Mouse (Mus musculus) embryonic facial prominence, embryonic 11.5 days (tissue): Measurements from ENCODE around the gene Nynrin. TPM values are rescaled to one million over a fixed set of nuclear protein-coding genes. Genes with fewer than 3 reads are reported as not detected.

ENCODE experiments used
- ATAC-seq: fragments of 200-750 bp; cut with Nextera tagmentation; replicated peaks from 2 replicates; pipeline ENCODE4 v1.8.0; 2017; ENCODE audit warnings: low read depth; ENCODE audit not compliant: insufficient number of reproducible peaks, low FRiP score, low TSS enrichment
- DNase-seq: peaks from one replicate; pipeline ENCODE4 v3.0.0-alpha.2; 2015; ENCODE audit warnings: low spot score
- H3K27ac ChIP-seq: fragments of 300-500 bp; sonication (generic); replicated peaks from 2 replicates; pipeline ENCODE4 v1.5.1; 2014; ENCODE audit warnings: mild to moderate bottlenecking, low read depth, low read length, control low read depth
- H3K27me3 ChIP-seq: fragments of 300-500 bp; sonication (generic); 2 replicates; pipeline ENCODE4 v1.6.1; 2014; ENCODE audit warnings: mild to moderate bottlenecking, low read length, moderate library complexity, mixed read lengths; ENCODE audit not compliant: control insufficient read depth, insufficient read depth
- H3K36me3 ChIP-seq: fragments of 300-500 bp; sonication (generic); replicated peaks from 2 replicates; pipeline ENCODE4 v1.6.1; 2014; ENCODE audit warnings: low read depth, mild to moderate bottlenecking, low read length, moderate library complexity, mixed read lengths; ENCODE audit not compliant: control insufficient read depth, insufficient read depth
- H3K4me1 ChIP-seq: fragments of 300-500 bp; sonication (generic); 2 replicates; pipeline ENCODE4 v1.6.1; 2014; ENCODE audit warnings: low read length, mixed read lengths; ENCODE audit not compliant: control insufficient read depth, insufficient read depth
- H3K4me2 ChIP-seq: fragments of 300-500 bp; sonication (generic); 2 replicates; pipeline ENCODE4 v1.6.1; 2014; ENCODE audit warnings: low read depth, mild to moderate bottlenecking, control low read depth, low read length, moderate library complexity
- H3K4me3 ChIP-seq: fragments of 300-500 bp; sonication (generic); 2 replicates; pipeline ENCODE4 v1.5.1; 2014; ENCODE audit warnings: low read depth, low read length, control low read depth
- H3K9ac ChIP-seq: fragments of 300-500 bp; sonication (generic); replicated peaks from 2 replicates; pipeline ENCODE4 v1.6.1; 2014; ENCODE audit warnings: mild to moderate bottlenecking, control low read depth, low read length
- H3K9me3 ChIP-seq: fragments of 300-500 bp; sonication (generic); replicated peaks from 2 replicates; pipeline ENCODE4 v1.6.1; 2016; ENCODE audit warnings: mild to moderate bottlenecking, low read length, inconsistent platforms, mixed read lengths; ENCODE audit not compliant: control insufficient read depth
- WGBS: fragments of 180-500 bp; shearing (Covaris S2); extraction: QIAGEN DNeasy Blood & Tissue Kit; methylation state at CpG from one replicate; pipeline ENCODE4 v1.1.7; 2014; 5-methylcytosine and 5-hydroxymethylcytosine counted together
- polyA plus RNA-seq: library from polyadenylated mRNA; unstranded; fragments of >200 nt; fragmentation: Nextera tagmentation; extraction: Ambion mirVana; gene quantifications from 2 replicates; pipeline ENCODE4 v1.2.1, GENCODE M21; 2014

Nynrin gene
- 13.6 and 19.4 TPM in 2 replicates for polyA plus RNA-seq

DNA sequence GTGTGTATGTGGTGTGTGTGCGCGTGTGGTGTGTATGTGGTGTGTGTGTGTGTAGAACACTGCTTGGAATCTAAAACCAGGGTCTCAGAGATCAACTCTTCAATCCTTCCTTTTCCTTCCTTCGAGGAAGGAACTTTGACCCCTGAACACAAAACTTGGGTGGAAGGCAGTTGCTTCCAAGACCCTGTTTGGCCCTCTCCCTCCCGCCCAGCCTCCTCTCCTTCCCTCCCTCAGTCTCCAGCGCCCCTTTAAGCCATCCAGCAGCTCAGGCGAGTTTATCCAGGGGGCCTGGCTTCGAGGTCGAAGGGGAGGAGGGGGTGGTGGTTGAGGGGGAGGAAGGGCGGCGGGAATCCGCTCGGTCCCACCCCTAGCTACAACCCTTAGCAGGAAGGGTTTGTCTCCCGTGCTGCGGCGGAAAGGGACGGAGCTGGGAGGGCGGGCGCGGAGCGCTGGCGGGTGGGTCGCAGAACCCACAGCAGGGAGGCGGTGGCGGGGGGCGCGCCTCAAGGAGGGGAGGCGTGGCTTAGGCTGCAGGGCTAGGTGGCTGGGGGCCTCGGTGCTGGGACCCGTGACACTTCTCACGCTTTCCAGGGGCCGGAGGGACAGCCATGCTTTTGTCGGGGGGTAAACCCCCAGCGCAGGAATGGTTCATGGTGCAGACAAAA is at the start of gene Nynrin:
Nynrin (plus strand) TSS at position 390 of the 665 bp plus-strand sequence.
- Histone ChIP-seq H3K4me2 (peak within 1 kb of the TSS; percentile 79), H3K36me3 (no peaks in the 10 kb centered on the region), H3K4me3 (peak within 1 kb of the TSS; percentile 67), H3K9ac (peak within 1 kb of the TSS; percentile 83), H3K4me1 (peaks cover 11% of the 10 kb centered on the region), H3K27ac (peak within 1 kb of the TSS; percentile 95), H3K9me3 (no peaks in the 10 kb centered on the region), H3K27me3 (no peaks in the 10 kb centered on the region)
- DNase-seq (peak; percentile 92), ATAC-seq (peak; percentile 88)
- 1% methylated on average over 33 of the region's 33 CpGs for WGBS

DNA sequence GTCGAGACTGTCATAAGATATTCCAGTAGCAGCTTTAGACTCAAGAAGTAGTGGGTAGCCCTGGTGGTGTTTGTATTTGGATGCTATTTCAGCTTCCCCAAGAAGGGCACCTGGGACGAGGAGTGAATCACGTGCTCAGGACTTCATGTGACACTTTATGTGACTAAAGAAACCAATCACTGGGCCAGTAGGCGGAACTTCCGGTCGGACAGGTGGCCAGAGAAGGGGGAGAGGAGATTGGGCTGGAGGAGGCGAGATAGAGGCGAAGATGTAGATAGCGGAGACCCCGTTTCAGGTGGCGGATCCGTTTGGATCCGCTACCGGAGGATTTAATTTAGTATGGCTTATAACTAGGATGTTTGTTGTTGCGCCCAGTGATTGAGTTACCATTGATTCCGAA is 38.9 kb upstream of the Nynrin start:
- Histone ChIP-seq H3K4me1 (no peaks in the 10 kb centered on the region), H3K4me2 (peak overlapping the region; percentile 63), H3K36me3 (no peaks in the 10 kb centered on the region), H3K9me3 (no peaks in the 10 kb centered on the region), H3K9ac (peak overlapping the region; percentile 47), H3K4me3 (peak overlapping the region; percentile 47), H3K27ac (0 out of 2 replicates have a peak overlapping the region, but pooled peaks have one; percentile 8), H3K27me3 (no peaks in the 10 kb centered on the region)
- peak; percentile 88 for DNase-seq
- no peak for ATAC-seq
- WGBS: 22% methylated on average over 16 of the region's 16 CpGs

DNA sequence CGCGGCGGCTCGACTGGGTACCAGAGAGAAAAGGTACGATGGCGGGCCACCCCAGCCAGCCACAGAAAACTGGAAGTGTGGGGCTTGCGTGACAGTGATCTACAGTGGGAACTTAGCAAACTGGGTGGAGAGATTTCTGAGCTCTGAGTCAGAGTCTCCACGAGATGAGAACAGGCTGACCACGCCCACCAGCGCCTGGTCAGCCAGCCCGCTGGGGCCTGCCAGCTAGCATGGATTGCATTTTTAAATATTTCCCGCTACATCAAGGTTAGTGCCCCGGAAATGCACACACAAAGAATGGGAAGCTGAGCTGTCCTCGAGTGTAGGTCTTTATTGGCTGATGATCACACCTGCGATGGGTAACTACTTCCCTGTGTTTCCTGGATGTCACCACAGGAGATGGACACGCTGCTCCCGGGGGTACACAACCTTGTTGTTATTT is 38.5 kb upstream of the Nynrin start:
- 26% methylated on average over 17 of the region's 17 CpGs for WGBS
- H3K4me3 ChIP-seq: peak overlapping the region; percentile 47
- no peaks in the 10 kb centered on the region for H3K36me3 ChIP-seq
- no peaks in the 10 kb centered on the region for H3K27me3 ChIP-seq
- no peaks in the 10 kb centered on the region for H3K9me3 ChIP-seq
- 0 out of 2 replicates have a peak overlapping the region, but pooled peaks have one; percentile 8 for H3K27ac ChIP-seq
- DNase-seq (peak; percentile 69), ATAC-seq (0 out of 2 replicates have a peak, but pooled peaks have one; percentile 44)
- peak overlapping the region; percentile 63 for H3K4me2 ChIP-seq
- no peaks in the 10 kb centered on the region for H3K4me1 ChIP-seq
- H3K9ac ChIP-seq: peak overlapping the region; percentile 47

DNA sequence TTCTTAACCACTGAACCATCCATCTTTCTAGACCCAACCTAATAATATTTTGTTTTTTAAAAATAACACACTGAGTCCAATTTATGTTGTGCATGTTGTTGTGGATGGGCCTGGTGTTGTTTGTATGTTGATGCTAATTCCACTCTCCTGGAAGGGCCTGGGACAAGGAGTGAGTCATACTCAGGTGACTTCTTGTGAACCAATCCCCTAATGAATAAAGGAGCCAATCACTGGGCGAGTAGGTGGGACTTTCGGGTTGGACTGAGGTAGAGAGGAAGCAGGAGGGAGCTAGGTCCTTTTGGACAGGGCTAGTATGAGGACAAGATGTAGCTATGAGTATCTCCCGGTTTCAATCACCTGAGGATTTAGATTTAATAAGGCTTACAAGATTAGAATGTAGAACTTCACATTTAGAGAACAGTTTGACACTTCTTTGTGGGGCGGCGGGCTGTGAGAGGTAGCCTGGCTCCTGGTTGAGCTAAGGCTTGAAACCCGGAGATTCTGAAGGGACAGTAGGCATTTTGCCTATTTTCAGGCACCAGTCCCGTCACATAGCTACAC is 33.9 kb upstream of the Nynrin start:
- Histone ChIP-seq H3K4me2 (no peak overlapping the region), H3K36me3 (no peaks in the 10 kb centered on the region), H3K9ac (no peak overlapping the region), H3K9me3 (no peaks in the 10 kb centered on the region), H3K4me1 (no peaks in the 10 kb centered on the region), H3K4me3 (no peak overlapping the region), H3K27me3 (no peaks in the 10 kb centered on the region), H3K27ac (no peak overlapping the region)
- DNase-seq (no peak), ATAC-seq (no peak)
- WGBS: 77% methylated on average over 7 of the region's 7 CpGs

DNA sequence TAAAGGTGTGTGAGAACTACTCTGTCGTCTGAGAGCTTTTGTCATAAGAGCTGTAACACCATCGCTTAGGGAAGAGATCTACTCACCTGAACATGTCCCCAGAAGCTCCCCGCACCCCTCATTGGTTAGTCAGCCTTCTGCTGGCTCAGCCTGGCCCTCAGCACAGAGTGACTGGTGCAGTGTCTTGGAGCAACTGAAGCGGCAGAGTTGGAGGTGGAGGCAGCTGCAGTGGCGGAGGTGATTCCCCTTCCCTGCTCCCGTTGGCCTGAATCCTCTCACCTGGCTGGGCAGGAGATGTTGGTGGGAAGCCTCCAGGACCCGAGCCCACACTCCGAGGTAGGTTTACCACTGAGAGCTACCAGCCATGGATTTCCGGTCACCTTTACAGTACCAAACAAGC is 33.2 kb upstream of the Nynrin start:
- WGBS: 81% methylated on average over 9 of the region's 9 CpGs
- H3K4me1 ChIP-seq: no peaks in the 10 kb centered on the region
- H3K9me3 ChIP-seq: no peaks in the 10 kb centered on the region
- H3K27me3 ChIP-seq: no peaks in the 10 kb centered on the region
- H3K9ac ChIP-seq: no peak overlapping the region
- DNase-seq: no peak
- H3K4me3 ChIP-seq: no peak overlapping the region
- H3K36me3 ChIP-seq: no peaks in the 10 kb centered on the region
- no peak overlapping the region for H3K27ac ChIP-seq
- no peak for ATAC-seq
- no peak overlapping the region for H3K4me2 ChIP-seq

DNA sequence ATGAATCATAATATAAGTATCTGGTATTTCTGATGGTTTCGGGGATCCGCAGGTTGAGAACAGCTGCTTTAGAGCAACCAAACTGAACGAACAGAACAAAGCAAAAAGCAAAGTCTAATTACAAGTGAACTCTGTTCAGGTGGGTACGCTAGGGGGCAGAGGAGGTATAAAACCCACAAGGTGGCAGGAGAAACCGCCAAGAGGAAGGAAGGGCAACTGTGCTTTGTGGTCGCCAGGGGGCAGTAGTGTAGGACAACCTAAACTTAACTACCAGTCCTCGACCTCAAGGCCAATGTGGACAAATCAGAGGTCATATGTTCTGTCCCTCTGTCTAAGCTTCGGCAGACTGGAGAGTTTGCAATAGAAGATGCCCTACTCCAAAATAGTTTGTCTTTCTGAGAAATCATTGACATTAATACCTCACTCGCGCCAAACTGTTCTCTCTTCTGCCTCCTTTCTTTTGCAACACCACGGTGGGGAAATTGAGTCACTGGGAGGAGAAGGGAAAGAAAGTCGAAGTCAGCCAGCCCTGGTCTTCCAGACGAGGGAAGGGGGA is 31.3 kb upstream of the Nynrin start:
- peak; percentile 91 for DNase-seq
- Histone ChIP-seq H3K36me3 (no peaks in the 10 kb centered on the region), H3K4me2 (peak overlapping the region; percentile 94), H3K4me1 (peaks cover 3% of the 10 kb centered on the region; the same call in 1 of the 2 replicates), H3K27ac (peak overlapping the region; percentile 99), H3K4me3 (peak overlapping the region; percentile 87), H3K9ac (peak overlapping the region; percentile 67), H3K27me3 (no peaks in the 10 kb centered on the region), H3K9me3 (no peaks in the 10 kb centered on the region)
- 5% methylated on average over 13 of the region's 13 CpGs for WGBS
- ATAC-seq: no peak

DNA sequence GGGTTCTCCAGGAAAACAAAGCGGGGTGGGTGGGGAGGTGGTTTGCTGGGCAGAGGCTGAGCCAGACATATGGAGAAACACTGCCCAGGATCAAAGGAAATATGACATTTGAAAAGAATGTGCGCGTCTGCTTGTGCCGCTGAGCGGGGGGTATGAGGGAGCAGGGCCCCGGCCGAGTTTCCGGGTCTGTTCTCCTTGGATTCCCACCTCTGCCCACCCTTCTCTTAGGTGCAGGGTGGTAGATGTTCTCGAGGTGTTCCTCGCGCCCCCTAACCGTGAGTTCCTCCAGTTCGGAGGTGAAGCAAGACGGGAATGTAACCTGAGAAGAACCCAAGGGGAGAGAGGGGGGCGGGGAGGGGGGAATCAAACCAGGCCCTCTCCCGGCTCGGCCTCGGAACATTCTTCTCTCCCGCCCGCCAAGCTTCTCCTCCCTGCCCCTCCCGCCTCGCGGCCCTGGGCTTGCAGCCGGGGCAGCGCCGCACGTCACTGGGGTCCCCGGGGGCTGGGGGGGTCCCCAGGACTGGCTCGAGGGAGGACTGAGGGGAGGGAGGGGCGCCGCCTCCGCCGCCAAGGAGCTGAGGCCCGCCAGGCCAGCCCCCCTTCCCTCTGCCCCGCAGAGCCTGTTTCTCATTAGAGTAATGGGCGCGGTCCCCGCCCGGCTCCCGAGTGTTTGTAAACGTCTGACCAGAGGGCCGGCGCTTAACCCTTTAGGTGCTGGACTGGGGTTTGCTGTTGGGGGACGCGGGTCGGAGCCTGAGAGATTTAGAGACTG is 30.6 kb upstream of the Nynrin start, which contains the start of gene Nfatc4:
Nfatc4 (plus strand) TSS at position 154 of the 772 bp plus-strand sequence.
- DNase-seq: peak; percentile 99
- peak within 1 kb of the TSS; percentile 87 for H3K4me3 ChIP-seq
- ATAC-seq: peak; percentile 84
- H3K27ac ChIP-seq: peak within 1 kb of the TSS; percentile 99
- under 1% methylated on average over 42 of the region's 46 CpGs for WGBS
- no peaks in the 10 kb centered on the region for H3K36me3 ChIP-seq
- H3K27me3 ChIP-seq: no peaks in the 10 kb centered on the region
- no peaks in the 10 kb centered on the region for H3K9me3 ChIP-seq
- peak within 1 kb of the TSS; percentile 94 for H3K4me2 ChIP-seq
- H3K4me1 ChIP-seq: peaks cover 3% of the 10 kb centered on the region; the same call in 1 of the 2 replicates
- peak within 1 kb of the TSS; percentile 67 for H3K9ac ChIP-seq
